Mouse (Mus musculus) large intestine, adult 2 months (tissue): Measurements from ENCODE around the gene Per2. TPM values are rescaled to one million over a fixed set of nuclear protein-coding genes. Genes with fewer than 3 reads are reported as not detected.

ENCODE experiments used
- DNase-seq: peaks from one replicate; pipeline ENCODE4 v3.0.0-alpha.2; 2012; ENCODE audit warnings: low read depth, low spot score
- WGBS: fragments of 180-500 bp; shearing (Covaris S2); methylation state at CpG from one replicate; pipeline ENCODE4 v1.1.7; 2018; 5-methylcytosine and 5-hydroxymethylcytosine counted together
- polyA plus RNA-seq: library from polyadenylated mRNA; depleted of rRNA; stranded (reverse); fragments of >200 nt; gene quantifications from 2 replicates; pipeline ENCODE4 v1.2.3, GENCODE M21; 2012

Gene Per2
- polyA plus RNA-seq, 1 experiment, result 4.6 TPM

DNA sequence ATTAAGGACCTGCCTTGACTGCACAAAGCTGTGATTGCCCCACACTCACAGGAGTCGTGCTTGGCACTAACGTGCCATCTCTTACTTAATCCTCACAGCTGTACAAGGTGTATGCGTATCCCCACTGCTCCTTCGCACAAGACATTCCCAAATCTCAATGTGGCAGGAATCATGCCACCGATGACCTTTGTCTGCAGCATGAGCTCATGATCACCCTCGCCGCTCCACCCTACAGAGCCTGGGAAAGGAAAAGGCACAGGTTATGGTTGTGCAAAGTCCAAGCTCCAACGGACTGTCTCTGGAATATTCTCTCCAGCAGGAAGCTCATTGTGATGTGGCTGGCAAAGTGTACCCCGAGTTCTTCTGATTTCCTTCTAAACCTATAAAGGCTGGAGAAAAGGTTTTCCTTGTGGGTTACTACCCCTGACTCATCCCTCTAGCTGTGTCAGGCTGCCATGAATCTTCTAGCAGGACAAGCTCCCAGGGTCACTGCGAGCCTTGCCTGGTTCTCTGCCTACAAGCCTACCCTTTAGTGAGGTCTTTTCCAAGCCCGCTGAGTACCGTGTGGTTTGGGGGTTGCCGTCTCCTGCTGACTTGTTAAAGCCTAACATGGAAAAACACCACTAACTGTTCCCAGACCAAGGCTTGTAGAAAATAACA is 4.3 kb upstream of the Per2 start:
- no peak for DNase-seq
- WGBS, result 31% methylated on average over 13 of the region's 13 CpGs

DNA sequence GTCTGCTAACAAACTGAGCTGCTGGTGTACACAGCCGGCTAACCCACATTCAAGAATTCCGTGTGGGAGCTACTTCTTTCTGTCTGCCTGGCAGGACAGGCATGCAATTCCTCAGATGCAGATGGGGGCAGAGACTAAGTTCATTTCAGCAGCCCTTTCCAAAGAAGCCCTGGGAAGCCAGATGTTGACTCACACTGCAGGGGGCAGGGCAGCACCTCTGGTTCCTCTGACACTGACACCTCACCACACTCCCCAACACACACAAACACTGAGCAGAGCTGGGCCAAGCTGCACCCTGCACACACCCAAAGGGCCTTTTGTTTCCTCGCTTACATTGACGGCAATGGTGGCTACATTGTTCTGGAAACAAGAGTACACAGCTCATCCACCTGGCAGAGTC is 1.4 kb upstream of the Per2 start:
- no peak for DNase-seq
- WGBS, result 25% methylated on average over 4 of the region's 4 CpGs

DNA sequence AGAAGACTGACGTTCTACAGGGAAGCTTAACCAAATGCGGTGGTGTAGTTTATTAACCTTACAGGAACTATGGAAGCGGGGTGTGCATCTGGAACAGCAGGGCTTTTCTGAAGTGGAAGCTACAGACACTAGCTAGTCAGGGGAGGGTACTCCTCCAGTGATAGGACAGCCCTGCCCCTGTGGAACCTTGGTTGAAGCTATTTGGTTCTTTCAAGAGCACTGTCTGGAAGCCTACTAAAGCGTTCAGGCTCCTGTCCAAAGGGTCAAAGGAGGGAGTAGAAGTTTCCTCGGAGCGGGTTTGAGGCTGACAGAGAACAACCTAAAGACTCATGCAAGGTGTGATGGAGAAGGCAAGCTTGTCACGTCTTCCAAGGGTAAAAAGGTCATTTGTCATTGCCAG is 945 bp upstream of the Per2 start:
- DNase-seq, result no peak
- WGBS, result 15% methylated on average over 7 of the region's 7 CpGs

DNA sequence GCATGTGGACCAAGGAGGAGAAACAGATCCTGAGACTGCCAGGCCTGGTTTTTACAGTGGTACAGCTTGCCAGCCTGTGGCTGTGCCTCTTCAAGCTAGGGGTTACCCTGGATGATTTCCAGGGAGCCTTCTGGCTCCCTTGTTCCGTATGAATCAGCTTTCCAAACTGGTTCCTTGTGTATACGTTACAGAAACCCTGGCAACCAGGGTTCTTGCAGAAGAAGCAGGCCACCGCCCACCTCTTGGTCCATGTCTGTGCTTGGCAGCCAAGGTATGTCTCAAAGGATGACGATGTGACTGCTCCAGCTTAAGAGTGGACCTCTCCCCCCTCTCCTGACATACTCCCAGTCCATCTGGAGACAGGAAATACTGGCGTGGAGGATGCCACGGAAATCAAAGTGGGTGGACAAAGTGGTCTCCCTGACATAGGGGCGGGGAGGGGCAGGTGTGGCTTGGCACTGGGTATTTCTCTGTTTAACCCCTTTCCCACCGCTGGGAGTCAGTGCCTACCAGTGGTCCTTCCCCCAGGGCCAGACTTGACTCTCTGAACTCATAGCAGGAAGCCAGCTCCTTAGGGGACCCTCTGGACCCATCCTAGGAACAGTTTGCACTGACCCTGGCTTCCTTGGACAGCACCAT is 782 bp downstream of the Per2 start:
- 4% methylated on average over 8 of the region's 8 CpGs for WGBS
- DNase-seq, result no peak

DNA sequence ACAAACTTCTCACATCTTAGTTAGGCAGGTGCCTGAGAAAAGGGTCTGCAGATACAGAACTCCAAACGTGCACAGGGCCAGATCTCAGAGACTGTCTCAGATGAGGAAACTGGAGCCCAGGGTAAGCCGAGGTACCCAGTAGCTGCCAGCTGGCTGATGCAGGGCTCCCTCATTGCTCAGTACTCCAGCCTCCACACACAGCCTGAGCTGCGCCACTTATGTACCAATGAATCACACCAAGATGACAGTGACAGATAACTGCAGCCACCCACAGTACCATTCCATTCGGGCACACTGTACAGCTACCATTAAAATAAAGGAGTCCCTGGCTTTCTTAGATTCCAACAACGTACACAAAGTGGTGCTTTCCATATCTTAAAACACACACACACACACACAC is 1.4 kb downstream of the Per2 start:
- no peak for DNase-seq
- WGBS, result 11% methylated on average over 5 of the region's 5 CpGs

DNA sequence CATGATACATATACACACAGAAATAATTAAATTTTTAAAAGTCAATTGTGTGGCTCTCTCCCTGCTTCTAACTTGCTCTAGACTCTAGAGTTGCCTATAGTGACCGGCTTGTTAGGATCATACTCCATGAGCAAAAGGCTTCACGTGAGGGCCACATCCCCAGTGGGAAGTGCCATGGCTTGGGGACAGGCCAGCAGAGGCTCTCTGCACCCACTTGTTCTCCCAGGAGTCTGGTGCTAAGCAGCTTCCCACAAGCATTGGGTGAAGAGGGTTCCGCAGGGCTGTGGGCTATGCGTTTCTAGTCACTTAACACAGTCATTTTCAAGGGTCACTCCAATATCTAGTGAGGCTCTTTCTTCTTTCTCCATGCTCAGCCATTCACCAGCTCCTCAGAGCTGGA is 2.0 kb downstream of the Per2 start:
- no peak for DNase-seq
- 38% methylated on average over 4 of the region's 4 CpGs for WGBS

DNA sequence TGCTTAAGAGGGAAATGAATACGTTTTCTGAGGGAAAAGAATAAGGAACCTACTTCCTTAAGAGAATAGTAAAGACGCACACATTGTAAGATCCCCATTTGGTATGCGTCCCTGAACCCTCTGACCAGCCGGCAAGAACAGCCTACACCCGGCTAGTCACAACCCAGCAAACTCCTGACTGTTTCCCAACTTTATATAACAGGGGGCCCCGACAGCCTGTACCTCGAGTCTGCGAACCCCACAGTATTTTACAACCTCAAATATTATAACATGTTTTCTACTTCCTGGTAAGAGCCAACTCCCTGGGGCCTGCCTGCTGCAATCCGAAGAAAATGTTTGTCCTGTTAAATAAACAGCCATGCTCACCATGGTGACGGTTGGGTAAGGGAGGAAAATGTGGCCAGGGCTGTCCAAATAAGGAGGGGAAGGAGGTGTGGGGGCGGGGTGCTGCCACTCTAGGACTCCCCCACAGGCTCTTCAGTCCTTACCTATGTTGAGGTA is 2.8 kb downstream of the Per2 start:
- 3% methylated on average over 11 of the region's 11 CpGs for WGBS
- DNase-seq, result no peak

DNA sequence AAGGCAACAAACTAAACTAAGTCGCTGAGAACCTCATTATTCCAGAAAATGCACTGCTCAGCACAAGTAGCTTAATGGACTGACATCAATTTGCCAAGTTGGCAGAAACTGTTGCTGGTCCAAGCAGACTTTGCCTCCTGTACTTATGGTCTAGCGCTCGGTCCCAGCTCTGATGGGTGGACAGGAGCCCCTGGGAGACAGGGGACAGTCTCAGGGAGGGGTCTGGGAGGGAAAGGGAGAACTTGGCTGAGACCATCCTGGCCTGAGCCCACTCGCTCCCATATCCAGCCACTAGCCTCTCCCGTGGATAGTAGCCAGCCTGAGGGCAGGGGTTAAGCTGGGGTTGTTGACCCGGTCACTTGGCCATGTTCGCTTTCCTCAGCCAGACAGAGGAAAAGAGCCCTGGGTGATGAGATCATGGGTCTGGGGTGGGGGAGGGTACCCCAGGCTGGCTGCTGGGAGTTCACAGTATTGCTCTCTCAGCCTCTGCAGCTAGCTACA is 3.4 kb downstream of the Per2 start:
- 4% methylated on average over 7 of the region's 7 CpGs for WGBS
- DNase-seq, result no peak

DNA sequence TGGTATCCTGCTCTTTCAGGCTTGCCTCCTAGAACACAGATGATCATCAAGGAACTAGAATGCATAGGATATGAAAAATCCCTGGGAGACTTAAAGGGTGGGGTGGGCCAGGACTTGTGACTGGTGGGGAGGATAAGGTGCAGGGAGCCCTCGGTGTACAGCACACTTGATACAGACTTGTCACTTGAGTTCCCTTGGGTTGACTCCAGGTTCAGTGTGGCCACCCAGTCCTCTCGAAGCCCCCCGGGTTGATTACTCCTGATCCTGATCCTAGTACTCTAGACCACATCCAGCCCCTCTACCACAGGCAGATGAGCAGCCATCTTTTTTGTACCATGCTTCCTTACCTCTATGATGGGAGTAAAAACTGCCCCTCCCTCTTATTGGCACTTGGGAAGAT is 4.2 kb downstream of the Per2 start:
- DNase-seq, result no peak
- WGBS, result 59% methylated on average over 3 of the region's 3 CpGs

DNA sequence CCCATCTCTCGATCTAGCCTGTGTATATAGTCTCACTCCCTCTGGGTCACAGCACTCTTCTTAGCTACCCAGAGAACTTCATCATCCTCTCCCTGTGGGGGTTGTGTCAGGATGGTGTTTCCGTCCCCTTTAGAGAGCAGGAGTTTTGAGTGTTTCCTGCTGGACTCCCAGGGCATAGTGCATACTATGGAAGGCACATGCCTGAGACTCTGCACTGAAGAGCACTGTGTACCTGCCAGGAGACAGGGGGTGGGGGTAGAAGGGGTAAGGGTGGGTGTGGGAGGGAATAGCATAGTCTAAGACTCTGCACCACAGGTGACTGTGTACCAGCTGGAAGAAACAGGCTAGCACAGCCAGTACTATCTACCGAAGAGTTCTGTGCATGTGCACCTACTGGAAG is 4.8 kb downstream of the Per2 start:
- no peak for DNase-seq
- 38% methylated on average over 3 of the region's 3 CpGs for WGBS

DNA sequence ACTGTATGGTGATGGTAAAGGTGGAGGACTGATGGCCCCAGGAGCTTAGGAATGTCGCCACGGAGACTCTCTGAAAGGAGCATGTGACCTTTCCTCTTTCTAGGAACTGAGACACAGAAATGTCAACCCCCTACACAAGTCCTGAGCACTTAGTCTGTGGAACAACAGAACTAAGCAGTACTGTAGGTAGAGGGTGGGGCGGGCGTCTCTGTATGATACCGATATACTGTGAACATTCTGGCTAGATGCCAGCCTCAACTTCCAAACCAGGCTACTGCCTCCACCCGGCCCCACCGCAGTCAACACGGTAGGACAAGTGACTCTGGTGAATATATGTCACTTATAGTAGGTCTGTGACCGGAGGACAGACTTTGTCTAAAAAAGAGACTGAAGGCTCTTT is 5.2 kb downstream of the Per2 start:
- 31% methylated on average over 9 of the region's 9 CpGs for WGBS
- no peak for DNase-seq

DNA sequence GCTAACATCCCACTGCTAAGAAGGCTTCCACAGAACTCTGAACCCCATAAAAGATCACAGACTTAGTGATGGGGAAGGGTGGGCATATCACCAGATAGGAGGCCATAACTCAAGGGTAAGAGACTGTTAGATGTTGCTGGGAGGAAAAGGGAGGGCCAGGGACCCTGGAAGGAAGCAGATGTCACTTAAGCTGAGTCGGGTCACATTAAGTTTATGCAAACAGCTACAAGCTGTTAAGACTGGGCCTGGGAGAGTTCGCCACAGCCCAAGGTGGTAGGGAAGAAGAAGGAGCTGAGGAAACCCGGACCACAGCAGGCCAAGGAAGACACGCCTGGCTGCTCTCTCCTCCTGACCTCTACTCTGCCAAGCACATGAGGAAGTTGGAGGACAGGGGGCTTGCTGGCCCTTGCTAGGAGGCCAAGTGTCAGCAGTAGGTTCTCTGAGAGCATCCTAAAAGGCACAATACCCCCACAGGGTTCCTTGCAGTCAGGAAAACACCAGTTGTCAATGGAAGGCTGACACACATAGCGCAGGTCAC is 7.5 kb downstream of the Per2 start:
- 47% methylated on average over 5 of the region's 5 CpGs for WGBS
- no peak for DNase-seq

DNA sequence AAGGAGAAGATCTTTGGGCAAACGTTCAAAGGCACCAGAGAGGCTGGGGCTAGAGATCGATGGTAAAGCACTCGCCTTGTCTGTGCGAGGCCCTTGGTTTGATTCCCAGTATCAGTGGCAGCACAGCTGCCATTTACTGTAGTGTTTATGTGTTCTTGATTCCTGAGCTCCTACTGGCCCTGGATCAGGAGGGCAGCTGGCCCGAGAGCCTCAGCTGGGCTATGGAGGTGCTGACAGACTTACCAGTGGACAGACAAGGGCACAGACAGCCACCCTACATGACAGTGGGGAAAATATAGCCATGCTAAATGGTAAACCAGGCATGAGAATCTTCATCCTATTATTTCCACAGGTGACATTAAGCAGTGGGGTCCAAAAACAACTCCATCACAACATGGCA is 8.3 kb downstream of the Per2 start:
- WGBS, result 72% methylated on average over 5 of the region's 5 CpGs
- no peak for DNase-seq

DNA sequence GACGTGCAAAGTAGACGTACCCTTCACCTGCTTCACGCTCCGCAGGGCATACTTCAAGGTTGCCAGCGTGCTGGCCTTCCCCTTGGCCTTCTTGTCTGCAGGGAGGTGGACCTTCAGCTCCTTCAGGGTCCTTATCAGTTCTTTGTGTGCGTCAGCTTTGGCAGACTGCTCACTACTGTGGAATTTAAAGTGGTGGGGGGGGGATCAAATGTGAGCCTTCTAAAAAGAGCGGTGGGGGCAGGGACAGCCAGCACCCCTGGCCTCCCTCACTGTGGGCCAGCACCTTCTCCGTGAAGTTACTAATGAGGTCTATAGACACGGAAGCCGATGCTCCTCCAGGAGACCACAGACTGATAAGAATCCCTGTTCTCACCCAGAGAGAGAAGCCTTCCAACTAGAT is 10.4 kb downstream of the Per2 start:
- WGBS, result 97% methylated on average over 10 of the region's 10 CpGs
- no peak for DNase-seq

DNA sequence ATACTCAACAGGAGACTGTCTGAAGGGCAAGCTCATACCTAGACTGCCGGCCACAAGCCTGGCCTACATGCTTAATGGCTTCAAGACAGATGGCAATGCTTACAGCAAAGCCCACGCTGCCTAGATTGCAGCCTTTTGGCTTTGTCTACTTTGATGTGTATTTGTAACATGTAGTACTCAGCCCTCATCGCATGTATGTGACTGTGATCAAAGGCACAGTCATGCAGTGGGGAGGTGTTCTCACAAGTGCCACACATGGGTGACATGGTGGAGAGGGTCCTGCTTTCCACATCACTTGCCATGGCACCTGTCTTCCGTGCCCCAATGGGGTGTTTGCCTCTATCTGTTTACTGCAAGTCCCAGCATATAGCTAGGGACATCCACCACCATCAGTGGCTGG is 12.6 kb downstream of the Per2 start:
- 48% methylated on average over 4 of the region's 4 CpGs for WGBS
- DNase-seq, result no peak

DNA sequence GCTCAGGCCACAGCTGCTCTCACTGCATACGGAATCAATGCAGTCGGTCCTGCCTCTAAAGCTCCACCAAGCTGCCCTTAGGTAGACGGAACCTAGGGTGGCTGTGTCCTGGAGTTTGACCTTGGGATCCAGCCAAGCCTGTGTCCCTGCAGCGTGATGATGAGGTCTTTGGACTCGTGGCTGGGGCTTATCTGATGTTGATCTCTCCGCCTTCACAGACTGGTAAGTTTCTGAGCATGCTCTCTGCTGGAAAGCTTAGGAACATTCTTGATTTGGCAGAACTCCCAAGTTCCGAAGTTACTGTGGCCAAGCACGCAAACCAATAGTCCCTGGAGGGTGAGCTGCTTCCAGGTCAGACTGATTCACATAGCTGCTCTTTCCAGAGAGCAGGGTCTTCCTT is 13.1 kb downstream of the Per2 start:
- DNase-seq, result no peak
- WGBS, result 11% methylated on average over 8 of the region's 8 CpGs

DNA sequence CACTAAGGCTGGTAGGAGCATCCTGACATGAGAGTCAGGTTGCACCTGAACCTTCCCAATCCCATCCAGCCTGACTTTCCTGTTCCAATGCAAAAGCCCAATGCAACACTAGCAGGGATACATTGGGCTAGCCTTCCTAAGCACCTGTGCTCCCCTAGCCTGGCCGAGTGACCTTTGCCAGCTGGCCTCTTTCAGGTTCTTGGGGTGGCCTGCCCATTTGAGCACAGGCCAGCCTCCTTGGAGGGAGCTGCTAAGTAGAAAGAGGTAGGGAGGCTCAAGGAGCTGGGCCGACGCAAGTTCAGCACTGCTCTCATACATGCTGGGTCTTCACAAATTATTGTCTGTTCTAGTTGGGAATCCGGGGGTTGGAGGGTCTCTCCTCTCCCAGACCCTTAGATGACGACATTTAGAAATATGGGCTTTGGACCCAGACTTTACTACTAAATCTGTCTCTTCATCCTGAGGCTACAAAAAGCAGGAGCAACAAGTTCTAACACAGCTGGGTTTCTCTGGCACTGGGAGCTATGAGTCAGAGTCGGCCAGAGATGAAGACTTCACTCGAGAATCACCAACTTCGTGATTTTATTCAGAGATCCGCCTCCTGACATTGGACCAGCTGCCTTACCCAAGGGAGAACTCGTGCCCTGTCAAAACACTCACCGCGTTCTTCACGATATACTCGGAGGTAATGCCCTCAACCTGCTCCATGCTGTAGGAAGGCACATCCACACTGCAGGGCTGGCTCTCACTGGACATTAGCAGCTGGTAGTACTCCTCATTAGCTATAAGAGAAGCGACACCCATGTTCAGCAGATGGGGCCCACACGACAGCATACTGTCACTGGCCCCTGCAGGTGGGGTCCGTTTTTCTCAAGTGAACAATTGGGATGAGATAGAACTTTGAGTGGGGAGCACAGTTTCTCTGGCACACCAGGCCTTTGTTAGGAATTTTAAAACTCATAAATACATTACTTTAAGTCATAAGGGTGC is 14.0 kb downstream of the Per2 start:
- no peak for DNase-seq
- 76% methylated on average over 17 of the region's 17 CpGs for WGBS

DNA sequence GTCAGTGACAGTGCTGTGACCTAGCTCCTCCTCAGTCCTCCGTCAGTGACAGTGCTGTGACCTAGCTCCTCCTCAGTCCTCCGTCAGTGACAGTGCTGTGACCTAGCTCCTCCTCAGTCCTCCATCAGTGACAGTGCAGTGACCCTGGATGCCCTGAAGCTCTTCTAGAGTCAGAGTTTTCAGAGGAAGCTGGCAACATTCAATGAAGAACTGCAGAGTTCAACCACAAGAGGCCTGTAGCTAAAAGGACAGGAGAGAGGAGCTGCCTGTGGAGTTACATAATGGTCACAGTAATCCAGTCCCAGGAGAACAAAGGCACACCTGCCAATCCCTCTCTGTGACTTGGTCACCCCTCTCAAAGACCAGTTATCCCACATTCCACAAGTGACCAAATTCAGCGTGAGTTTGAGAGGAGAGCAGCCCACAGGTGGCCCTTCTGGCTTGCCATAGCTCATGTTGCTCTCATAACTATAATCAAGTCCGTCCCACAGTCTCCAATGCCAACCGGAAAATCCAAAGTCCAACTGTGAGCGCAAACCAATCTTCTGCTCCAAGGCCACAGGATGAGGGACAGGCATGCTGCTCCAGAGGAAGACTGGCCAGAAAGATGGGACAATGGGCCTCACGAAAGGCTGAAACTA is 16.7 kb downstream of the Per2 start:
- DNase-seq, result no peak
- WGBS, result 55% methylated on average over 7 of the region's 7 CpGs

DNA sequence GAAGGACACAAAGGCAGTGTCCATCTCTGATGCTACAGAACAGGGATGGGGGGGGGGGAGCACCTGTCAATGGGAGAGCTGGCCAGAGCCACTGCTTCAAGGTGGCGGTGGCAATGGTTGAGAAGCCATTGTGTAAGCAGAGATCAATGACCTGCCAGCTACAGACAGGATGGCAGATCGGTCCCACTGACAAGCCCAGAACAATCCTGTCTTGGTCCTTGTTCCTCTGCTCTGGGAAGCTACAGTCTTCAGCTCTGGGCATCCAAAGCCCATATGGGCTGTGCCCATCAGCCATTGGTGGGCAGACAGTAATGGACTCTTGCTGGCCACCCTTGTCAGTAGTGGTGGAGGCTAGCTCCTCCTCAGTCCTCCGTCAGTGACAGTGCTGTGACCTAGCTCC is 17.3 kb downstream of the Per2 start:
- WGBS, result 97% methylated on average over 3 of the region's 3 CpGs

DNA sequence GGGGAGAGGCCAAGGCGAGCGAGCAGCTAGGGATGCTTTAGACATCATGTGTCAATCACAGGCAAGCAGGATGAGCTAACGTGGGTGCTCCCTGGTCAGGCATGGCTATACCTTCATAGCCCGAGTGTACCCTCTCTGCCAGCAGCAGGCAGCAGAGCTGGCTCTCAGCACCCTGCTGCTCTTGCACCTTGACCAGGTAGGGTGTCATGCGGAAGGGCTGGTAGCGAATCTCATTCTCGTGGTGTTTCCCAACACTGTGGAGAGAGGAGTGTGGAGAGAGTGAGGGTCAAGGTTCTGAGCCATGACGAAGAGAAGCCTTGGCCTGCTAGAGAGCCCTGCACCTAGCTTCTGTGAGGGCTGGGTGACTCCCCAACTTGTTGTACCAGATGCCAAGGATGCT is 19.3 kb downstream of the Per2 start:
- WGBS, result 92% methylated on average over 8 of the region's 8 CpGs
- DNase-seq, result no peak

More for the DNA sequence above, 17.3 kb downstream of the Per2 start:
- DNase-seq, result no peak
